Mouse (Mus musculus) intestine, embryonic 15.5 days (tissue): Measurements from ENCODE around the gene Hoxc4. TPM values are rescaled to one million over a fixed set of nuclear protein-coding genes. Genes with fewer than 3 reads are reported as not detected.
A peak's percentile ranks its signal among the peaks of the same experiment; 100 is the strongest.

Experiments used
- ATAC-seq: fragments of 200-750 bp; cut with Nextera tagmentation; 2 replicates; pipeline ENCODE4 v1.8.0; 2017; ENCODE audit warnings: moderate TSS enrichment, moderate library complexity
- H3K27ac ChIP-seq: fragments of 300-500 bp; sonication (generic); 2 replicates; pipeline ENCODE4 v1.5.1; 2015; ENCODE audit warnings: mild to moderate bottlenecking, inconsistent platforms
- H3K27me3 ChIP-seq: fragments of 300-500 bp; sonication (generic); replicated peaks from 2 replicates; pipeline ENCODE4 v1.6.1; 2015; ENCODE audit warnings: inconsistent platforms
- H3K36me3 ChIP-seq: fragments of 300-500 bp; sonication (generic); 2 replicates; pipeline ENCODE4 v1.6.1; 2015; ENCODE audit warnings: inconsistent platforms
- H3K4me1 ChIP-seq: fragments of 300-500 bp; sonication (generic); replicated peaks from 2 replicates; pipeline ENCODE4 v1.6.1; 2015; ENCODE audit warnings: inconsistent platforms
- H3K4me2 ChIP-seq: fragments of 300-500 bp; sonication (generic); replicated peaks from 2 replicates; pipeline ENCODE4 v1.6.1; 2015; ENCODE audit warnings: mild to moderate bottlenecking, inconsistent platforms
- H3K4me3 ChIP-seq: fragments of 300-500 bp; sonication (generic); replicated peaks from 2 replicates; pipeline ENCODE4 v1.5.1; 2015; ENCODE audit warnings: inconsistent platforms
- H3K9ac ChIP-seq: fragments of 300-500 bp; sonication (generic); 2 replicates; pipeline ENCODE4 v1.6.1; 2015; ENCODE audit warnings: inconsistent platforms
- H3K9me3 ChIP-seq: fragments of 300-500 bp; sonication (generic); 2 replicates; pipeline ENCODE4 v1.6.1; 2016; ENCODE audit warnings: inconsistent platforms
- WGBS: fragments of 180-500 bp; shearing (Covaris S2); methylation state at CpG from one replicate; pipeline ENCODE4 v1.1.7; 2015; 5-methylcytosine and 5-hydroxymethylcytosine counted together
- polyA plus RNA-seq: library from polyadenylated mRNA; unstranded; fragments of >200 nt; fragmentation: Nextera tagmentation; extraction: Ambion mirVana; gene quantifications from 2 replicates; pipeline ENCODE4 v1.2.1, GENCODE M21; 2015

Gene Hoxc4
- 9.5 and 10.6 TPM in 2 replicates for polyA plus RNA-seq

GRCm38 (mm10) chr15:103018636-103019035, at the start of gene Hoxc4:
Gene Hoxc4, plus strand, starts transcription at chr15:103018934.
- H3K27me3 ChIP-seq, result peaks cover 88% of the 10 kb centered on the region
- peak within 1 kb of the TSS; percentile 33; the same call in 1 of the 2 replicates for H3K27ac ChIP-seq
- no peak within 1 kb of the TSS; the same call in 1 of the 2 replicates for H3K9ac ChIP-seq
- no peak within 1 kb of the TSS for H3K4me3 ChIP-seq
- no peaks in the 10 kb centered on the region for H3K9me3 ChIP-seq
- 24% methylated on average over 9 of the region's 9 CpGs for WGBS
- peak within 1 kb of the TSS; percentile 28 for H3K4me2 ChIP-seq
- H3K4me1 ChIP-seq, result peaks cover 12% of the 10 kb centered on the region; the same call in 1 of the 2 replicates
- ATAC-seq, result no peak
- no peaks in the 10 kb centered on the region for H3K36me3 ChIP-seq

GRCm38 (mm10) chr15:102969296-102969695, 49.4 kb upstream of the Hoxc4 start:
- H3K4me1 ChIP-seq, result 0 out of 2 replicates have a peak, but pooled peaks cover 5% of the 10 kb centered on the region
- WGBS, result 33% methylated on average over 1 of the region's 1 CpGs
- no peak overlapping the region for H3K4me2 ChIP-seq

GRCm38 (mm10) chr15:102970740-102971139, 48.0 kb upstream of the Hoxc4 start:
- Histone ChIP-seq H3K9me3 (no peaks in the 10 kb centered on the region), H3K27ac (no peak overlapping the region), H3K36me3 (no peaks in the 10 kb centered on the region), H3K4me2 (no peak overlapping the region), H3K9ac (no peak overlapping the region), H3K4me1 (0 out of 2 replicates have a peak, but pooled peaks cover 5% of the 10 kb centered on the region), H3K4me3 (no peak overlapping the region), H3K27me3 (peaks cover 94% of the 10 kb centered on the region)
- no peak for ATAC-seq
- 2% methylated on average over 12 of the region's 12 CpGs for WGBS

More at GRCm38 (mm10) chr15:102969296-102969695, 49.4 kb upstream of the Hoxc4 start:
- ATAC-seq, result no peak
- Histone ChIP-seq H3K9ac (no peak overlapping the region), H3K27me3 (peaks cover 96% of the 10 kb centered on the region), H3K36me3 (no peaks in the 10 kb centered on the region), H3K9me3 (no peaks in the 10 kb centered on the region), H3K4me3 (no peak overlapping the region), H3K27ac (no peak overlapping the region)

- H3K36me3 ChIP-seq, result no peaks in the 10 kb centered on the region
- H3K4me1 ChIP-seq, result no peaks in the 10 kb centered on the region
- H3K4me2 ChIP-seq, result no peak overlapping the region
- H3K4me3 ChIP-seq, result 0 out of 2 replicates have a peak overlapping the region, but pooled peaks have one; percentile 1
- WGBS, result 1% methylated on average over 21 of the region's 21 CpGs
- no peaks in the 10 kb centered on the region for H3K9me3 ChIP-seq
- ATAC-seq, result no peak
- no peak overlapping the region for H3K9ac ChIP-seq
- no peak overlapping the region for H3K27ac ChIP-seq
- peaks cover 93% of the 10 kb centered on the region for H3K27me3 ChIP-seq
These were observed 46.5 kb upstream of the Hoxc4 start for GRCm38 (mm10) chr15:102972254-102972653.

DNA sequence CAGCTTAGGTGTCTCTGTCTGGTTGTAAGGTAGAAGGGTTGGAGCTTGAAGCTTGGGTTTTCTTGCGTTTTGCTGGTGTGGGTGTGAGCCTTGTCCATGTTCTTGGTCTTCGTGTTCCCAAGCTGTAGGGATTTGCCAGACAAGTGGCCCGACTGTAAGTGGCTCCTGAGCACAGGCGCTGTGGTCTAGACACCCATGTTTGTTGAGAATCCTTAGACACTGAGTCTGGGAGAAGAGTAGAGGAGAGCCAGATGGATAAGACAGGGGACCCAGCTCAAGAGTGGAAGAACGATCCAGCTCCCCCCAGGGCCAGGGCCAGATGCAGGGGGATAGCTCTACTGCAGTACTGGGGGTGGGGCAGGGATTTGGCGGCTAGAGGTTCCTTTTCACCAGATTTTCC, 46.0 kb upstream of the Hoxc4 start:
- no peaks in the 10 kb centered on the region for H3K36me3 ChIP-seq
- H3K4me3 ChIP-seq, result no peak overlapping the region
- H3K9me3 ChIP-seq, result no peaks in the 10 kb centered on the region
- no peak overlapping the region for H3K27ac ChIP-seq
- H3K27me3 ChIP-seq, result peaks cover 93% of the 10 kb centered on the region
- no peak overlapping the region for H3K9ac ChIP-seq
- H3K4me2 ChIP-seq, result no peak overlapping the region
- WGBS, result 6% methylated on average over 6 of the region's 6 CpGs
- no peak for ATAC-seq
- H3K4me1 ChIP-seq, result no peaks in the 10 kb centered on the region

- Histone ChIP-seq H3K36me3 (no peaks in the 10 kb centered on the region), H3K4me3 (no peak overlapping the region), H3K9ac (no peak overlapping the region), H3K4me1 (no peaks in the 10 kb centered on the region), H3K4me2 (no peak overlapping the region), H3K9me3 (no peaks in the 10 kb centered on the region), H3K27ac (no peak overlapping the region), H3K27me3 (peaks cover 95% of the 10 kb centered on the region)
- no peak for ATAC-seq
- 10% methylated on average over 7 of the region's 7 CpGs for WGBS
These were observed 43.7 kb upstream of the Hoxc4 start for GRCm38 (mm10) chr15:102975034-102975433.

- ATAC-seq, result no peak
- H3K36me3 ChIP-seq, result no peaks in the 10 kb centered on the region
- peaks cover 95% of the 10 kb centered on the region for H3K27me3 ChIP-seq
- H3K27ac ChIP-seq, result no peak overlapping the region
- peak overlapping the region; percentile 3 for H3K4me2 ChIP-seq
- H3K9me3 ChIP-seq, result no peaks in the 10 kb centered on the region
- no peak overlapping the region for H3K9ac ChIP-seq
- H3K4me1 ChIP-seq, result no peaks in the 10 kb centered on the region
- no peak overlapping the region for H3K4me3 ChIP-seq
- WGBS, result 3% methylated on average over 21 of the region's 21 CpGs
These were observed 43.0 kb upstream of the Hoxc4 start for GRCm38 (mm10) chr15:102975688-102976111.

DNA sequence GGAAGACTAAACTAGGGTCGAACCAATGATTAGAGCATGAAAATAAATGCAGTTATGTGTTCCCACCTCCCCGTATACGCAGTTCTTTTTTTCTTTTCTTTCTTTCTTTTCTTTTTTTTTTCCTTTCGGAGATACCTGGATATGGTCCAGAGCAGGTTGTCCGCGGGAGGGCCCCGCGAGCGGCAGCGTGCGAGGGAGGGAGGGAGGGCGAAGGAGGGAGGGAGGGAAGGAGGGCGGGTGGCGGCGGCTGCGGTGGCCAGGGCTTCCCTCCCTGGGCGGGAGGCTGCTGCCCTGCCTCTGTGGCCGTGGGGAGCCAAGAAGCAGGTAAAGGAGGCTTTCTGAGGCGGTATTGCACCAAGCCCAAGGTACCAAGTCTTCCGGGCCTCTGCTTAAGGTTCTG, 42.6 kb upstream of the Hoxc4 start, which contains the start of gene Hoxc9:
Gene Hoxc9 (plus strand): TSS at position 269 of the 400 bp plus-strand sequence.
- no peak for ATAC-seq
- no peaks in the 10 kb centered on the region for H3K36me3 ChIP-seq
- peak within 1 kb of the TSS; percentile 24 for H3K4me3 ChIP-seq
- H3K4me1 ChIP-seq, result no peaks in the 10 kb centered on the region
- no peaks in the 10 kb centered on the region for H3K9me3 ChIP-seq
- WGBS, result under 1% methylated on average over 19 of the region's 20 CpGs
- H3K9ac ChIP-seq, result 0 out of 2 replicates have a peak within 1 kb of the TSS, but pooled peaks have one; percentile 8
- no peak within 1 kb of the TSS for H3K27ac ChIP-seq
- peak within 1 kb of the TSS; percentile 49 for H3K4me2 ChIP-seq
- peaks cover 94% of the 10 kb centered on the region for H3K27me3 ChIP-seq

DNA sequence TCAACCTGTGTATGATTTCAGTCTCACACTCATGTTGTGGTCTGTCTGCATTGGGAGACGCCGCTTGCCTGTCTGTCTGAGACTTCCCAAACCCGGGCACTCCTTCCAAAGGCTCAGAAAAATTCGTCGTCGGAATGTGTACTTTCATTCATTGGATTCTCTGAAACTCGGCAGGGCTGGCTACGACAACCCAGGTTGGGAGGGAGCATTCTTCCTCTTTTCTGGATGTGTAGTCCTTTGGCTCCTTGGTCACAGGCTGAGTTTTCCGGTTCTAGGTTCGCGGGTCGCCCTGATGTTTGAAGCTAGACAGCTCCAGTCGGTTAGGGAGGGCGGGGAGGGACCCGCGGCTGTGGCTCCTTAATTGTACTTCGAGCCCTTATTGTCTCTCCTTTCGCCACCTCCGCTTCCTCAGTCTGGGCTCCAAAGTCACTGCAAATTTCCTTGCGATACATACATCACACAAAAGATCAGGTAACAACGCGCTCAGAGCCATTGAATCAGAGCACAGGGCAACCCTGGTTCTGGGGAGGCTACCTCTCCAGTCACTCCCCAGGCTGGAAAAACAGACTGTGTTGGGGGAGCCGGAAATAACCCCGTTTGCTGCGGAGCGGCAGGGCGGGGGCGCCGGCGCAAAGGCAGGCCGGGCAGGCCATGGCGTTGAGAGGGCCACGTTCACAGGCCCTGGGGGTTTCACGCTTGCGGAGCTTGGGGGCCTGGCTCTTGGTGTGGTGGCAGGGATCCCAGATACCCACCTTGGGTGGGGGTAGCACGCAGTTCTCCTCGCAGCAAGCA, 41.9 kb upstream of the Hoxc4 start:
- no peak for ATAC-seq
- peak overlapping the region; percentile 24 for H3K4me3 ChIP-seq
- WGBS, result 4% methylated on average over 37 of the region's 37 CpGs
- H3K9me3 ChIP-seq, result no peaks in the 10 kb centered on the region
- no peaks in the 10 kb centered on the region for H3K36me3 ChIP-seq
- H3K4me2 ChIP-seq, result peak overlapping the region; percentile 49
- 0 out of 2 replicates have a peak overlapping the region, but pooled peaks have one; percentile 8 for H3K9ac ChIP-seq
- peaks cover 93% of the 10 kb centered on the region for H3K27me3 ChIP-seq
- peaks cover 3% of the 10 kb centered on the region for H3K4me1 ChIP-seq
- H3K27ac ChIP-seq, result no peak overlapping the region

- Histone ChIP-seq H3K27ac (no peak overlapping the region), H3K4me2 (peak overlapping the region; percentile 49), H3K9me3 (no peaks in the 10 kb centered on the region), H3K36me3 (no peaks in the 10 kb centered on the region), H3K9ac (0 out of 2 replicates have a peak overlapping the region, but pooled peaks have one; percentile 8), H3K4me1 (peaks cover 7% of the 10 kb centered on the region), H3K4me3 (peak overlapping the region; percentile 24), H3K27me3 (peaks cover 93% of the 10 kb centered on the region)
- 7% methylated on average over 16 of the region's 16 CpGs for WGBS
- no peak for ATAC-seq
These were observed 41.2 kb upstream of the Hoxc4 start for GRCm38 (mm10) chr15:102977423-102977974.

GRCm38 (mm10) chr15:102978615-102979515, 39.9 kb upstream of the Hoxc4 start:
- Histone ChIP-seq H3K36me3 (no peaks in the 10 kb centered on the region), H3K27ac (no peak overlapping the region), H3K4me2 (no peak overlapping the region), H3K4me1 (peaks cover 7% of the 10 kb centered on the region), H3K9ac (no peak overlapping the region), H3K27me3 (peaks cover 89% of the 10 kb centered on the region), H3K4me3 (no peak overlapping the region), H3K9me3 (no peaks in the 10 kb centered on the region)
- no peak for ATAC-seq
- 11% methylated on average over 13 of the region's 13 CpGs for WGBS

GRCm38 (mm10) chr15:102979936-102980335, 38.8 kb upstream of the Hoxc4 start:
- ATAC-seq, result no peak
- 5% methylated on average over 1 of the region's 1 CpGs for WGBS
- no peak overlapping the region for H3K4me2 ChIP-seq
- H3K36me3 ChIP-seq, result no peaks in the 10 kb centered on the region
- H3K27ac ChIP-seq, result no peak overlapping the region
- peaks cover 88% of the 10 kb centered on the region for H3K27me3 ChIP-seq
- H3K4me3 ChIP-seq, result no peak overlapping the region
- H3K4me1 ChIP-seq, result peaks cover 7% of the 10 kb centered on the region
- no peak overlapping the region for H3K9ac ChIP-seq
- H3K9me3 ChIP-seq, result no peaks in the 10 kb centered on the region
